Comparison of ENCODE assay signal across 15 mouse cellular contexts in genomic region chr2:93286321-93286720, GRCm38 (mm10). TPM values are rescaled to one million over a fixed set of nuclear protein-coding genes. Genes with fewer than 3 reads are reported as not detected.
DNase-seq lines count a peak whose midpoint lies in the region; ATAC-seq and TF ChIP-seq lines count a peak whose summit lies in the region.
"Had no signal": no experiment of that assay in that cellular context is flagged by ENCODE, and none has a peak within 500 bp of the region (broad histone marks: within the 10 kb centered on the region; RNA-seq: fewer than 3 reads in every experiment).

No protein-coding gene starts in this region.

- H3K36me3 ChIP-seq in heart, embryonic 12.5 days: no peaks in the 10 kb centered on the region
- no peaks in the 10 kb centered on the region for H3K36me3 ChIP-seq in forebrain, embryonic 11.5 days (ENCODE audit: control insufficient read depth, insufficient read depth, low read length)
- no peaks in the 10 kb centered on the region for H3K36me3 ChIP-seq in hindbrain, embryonic 16.5 days (ENCODE audit: control insufficient read depth, insufficient read depth, low read length)
- H3K36me3 ChIP-seq in midbrain, postnatal 0 days (ENCODE audit: insufficient read depth, low read length): no peaks in the 10 kb centered on the region
- H3K36me3 ChIP-seq: G1E; heart, embryonic 15.5 days; liver, embryonic 12.5 days had no signal

- H3K27me3 ChIP-seq in heart, embryonic 12.5 days (replicated peaks): no peaks in the 10 kb centered on the region
- no peaks in the 10 kb centered on the region for H3K27me3 ChIP-seq in forebrain, embryonic 11.5 days (ENCODE audit: control insufficient read depth, insufficient read depth, low read length)
- no peaks in the 10 kb centered on the region for H3K27me3 ChIP-seq in hindbrain, embryonic 16.5 days (replicated peaks; ENCODE audit: control insufficient read depth, insufficient read depth, low read length)
- H3K27me3 ChIP-seq in midbrain, postnatal 0 days (ENCODE audit: insufficient read depth, low read length): no peaks in the 10 kb centered on the region
- H3K27me3 ChIP-seq: heart, embryonic 15.5 days; liver, embryonic 12.5 days had no signal

- DNase-seq in heart, postnatal 36 days: no peak
- DNase-seq in forebrain, embryonic 11.5 days (ENCODE audit: low spot score): no peak
- DNase-seq in midbrain, postnatal 0 days (ENCODE audit: low spot score): no peak
- DNase-seq in urinary bladder, postnatal 4 days (ENCODE audit: low spot score in 2 of 2): no peak
- DNase-seq in spleen, adult 12 weeks (ENCODE audit: low spot score): no peak
- no peak for DNase-seq in gastrocnemius, postnatal 36 days
- DNase-seq: kidney, postnatal 10 days; right cerebral cortex, postnatal 14 days had no signal

- H3K4me1 ChIP-seq in heart, embryonic 12.5 days (replicated peaks): peaks cover 93% of the 10 kb centered on the region
- H3K4me1 ChIP-seq in forebrain, embryonic 11.5 days (replicated peaks; ENCODE audit: control insufficient read depth, insufficient read depth, low read length): peaks cover 68% of the 10 kb centered on the region
- peaks cover 51% of the 10 kb centered on the region for H3K4me1 ChIP-seq in hindbrain, embryonic 16.5 days (ENCODE audit: control insufficient read depth, insufficient read depth, low read depth, low read length)
- peaks cover 28% of the 10 kb centered on the region for H3K4me1 ChIP-seq in midbrain, postnatal 0 days (ENCODE audit: insufficient read depth, low read length)

- intact Hi-C loops in heart, postnatal 36 days (cut with DNase I): no loop called here
- intact Hi-C loops in gastrocnemius, postnatal 36 days (cut with DNase I): no loop called here

- H3K9me3 ChIP-seq in heart, embryonic 12.5 days (replicated peaks): no peaks in the 10 kb centered on the region
- no peaks in the 10 kb centered on the region for H3K9me3 ChIP-seq in forebrain, embryonic 11.5 days (ENCODE audit: control insufficient read depth, low read length)
- H3K9me3 ChIP-seq in hindbrain, embryonic 16.5 days (ENCODE audit: control insufficient read depth, low read length): no peaks in the 10 kb centered on the region
- no peaks in the 10 kb centered on the region for H3K9me3 ChIP-seq in midbrain, postnatal 0 days (ENCODE audit: low read length)
- H3K9me3 ChIP-seq: G1E; heart, embryonic 15.5 days; liver, embryonic 12.5 days had no signal

- peak overlapping the region; percentile 35 for H3K27ac ChIP-seq in heart, embryonic 12.5 days (ENCODE audit: poor library complexity, severe bottlenecking)
- peak overlapping the region; percentile 63 for H3K27ac ChIP-seq in forebrain, embryonic 11.5 days (ENCODE audit: low read depth, low read length)
- peak overlapping the region; percentile 70 for H3K27ac ChIP-seq in hindbrain, embryonic 16.5 days (ENCODE audit: low read depth, low read length)
- peak overlapping the region; percentile 82 for H3K27ac ChIP-seq in midbrain, postnatal 0 days (ENCODE audit: low read depth, low read length)
- H3K27ac ChIP-seq: heart, embryonic 15.5 days; left cerebral cortex, adult 2 months; liver, embryonic 12.5 days had no signal

- no peak overlapping the region for H3K4me2 ChIP-seq in heart, embryonic 12.5 days
- H3K4me2 ChIP-seq in forebrain, embryonic 11.5 days (ENCODE audit: low read depth, low read length, severe bottlenecking): no peak overlapping the region
- no peak overlapping the region for H3K4me2 ChIP-seq in hindbrain, embryonic 16.5 days (ENCODE audit: low read length)
- H3K4me2 ChIP-seq in midbrain, postnatal 0 days (ENCODE audit: low read depth, low read length, poor library complexity, severe bottlenecking): no peak overlapping the region
- H3K4me2 ChIP-seq: heart, embryonic 15.5 days; liver, embryonic 12.5 days had no signal

- no peak overlapping the region for H3K4me3 ChIP-seq in heart, embryonic 12.5 days
- no peak overlapping the region for H3K4me3 ChIP-seq in forebrain, embryonic 11.5 days (ENCODE audit: low read depth, low read length)
- no peak overlapping the region for H3K4me3 ChIP-seq in hindbrain, embryonic 16.5 days (ENCODE audit: low read length)
- H3K4me3 ChIP-seq in midbrain, postnatal 0 days (ENCODE audit: low read depth, low read length): no peak overlapping the region
- H3K4me3 ChIP-seq: heart, embryonic 15.5 days; left cerebral cortex, adult 2 months; liver, embryonic 12.5 days; myocyte had no signal

- WGBS in heart, embryonic 12.5 days: 28% methylated on average over 2 of the region's 2 CpGs
- WGBS in forebrain, embryonic 11.5 days: 29% methylated on average over 1 of the region's 2 CpGs
- WGBS in hindbrain, embryonic 16.5 days: 62% methylated on average over 1 of the region's 2 CpGs
- 20% methylated on average over 2 of the region's 2 CpGs for WGBS in midbrain, postnatal 0 days

- TF ChIP-seq CTCF in midbrain, postnatal 0 days (IDR thresholded peaks at IDR 0.05): no peak

- 0 out of 2 replicates have a peak overlapping the region, but pooled peaks have one; percentile 21 for H3K9ac ChIP-seq in heart, embryonic 12.5 days
- peak overlapping the region; percentile 12; the same call in 1 of the 2 replicates for H3K9ac ChIP-seq in forebrain, embryonic 11.5 days (ENCODE audit: low read length)
- peak overlapping the region; percentile 46 for H3K9ac ChIP-seq in hindbrain, embryonic 16.5 days (ENCODE audit: low read depth, low read length)
- no peak overlapping the region for H3K9ac ChIP-seq in midbrain, postnatal 0 days (replicated peaks; ENCODE audit: low read length, poor library complexity, severe bottlenecking)
- H3K9ac ChIP-seq: heart, embryonic 15.5 days; liver, embryonic 12.5 days had no signal

- no peak for ATAC-seq in heart, embryonic 12.5 days (ENCODE audit: insufficient number of reproducible peaks, low FRiP score)
- no peak for ATAC-seq in forebrain, embryonic 11.5 days (replicated peaks; ENCODE audit: low FRiP score)
- ATAC-seq in hindbrain, embryonic 16.5 days: peak; percentile 4; the same call in 1 of the 2 replicates
- peak; percentile 32 for ATAC-seq in midbrain, postnatal 0 days (ENCODE audit: low FRiP score)
- ATAC-seq: liver, embryonic 12.5 days had no signal

RNA-seq across cellular contexts. Expression of gene Tspan18, which starts 48.0 kb away (rescaled TPM):
- polyA plus RNA-seq in heart, embryonic 12.5 days (2016; fragmentation: Nextera tagmentation; extraction: Ambion mirVana): 58.5 and 63.8 TPM in 2 replicates
- 10 to 100 TPM; 12.4 to 16.2 TPM for total RNA-seq in heart, postnatal 36 days (2021)
- 54.1 and 56.4 TPM in 2 replicates for polyA plus RNA-seq in forebrain, embryonic 11.5 days (2014; fragmentation: Nextera tagmentation; extraction: Ambion mirVana)
- polyA plus RNA-seq in hindbrain, embryonic 16.5 days (2015; fragmentation: Nextera tagmentation; extraction: Ambion mirVana): 15.7 and 24.2 TPM in 2 replicates
- 19.8 and 21.5 TPM in 2 replicates for total RNA-seq in midbrain, postnatal 0 days (2014; rRNA removed)
- 13.2 and 16.5 TPM in 2 replicates for polyA plus RNA-seq in midbrain, postnatal 0 days (2015; fragmentation: Nextera tagmentation; extraction: Ambion mirVana)
- 1 to 10 TPM; 1.3 to 2.5 TPM for total RNA-seq in gastrocnemius, postnatal 36 days (2021)

Comparison
In these comparisons a context has a peak if more than half of its experiments do, and no peak if none do; other contexts are left out.
1. ATAC-seq: peak in hindbrain, embryonic 16.5 days (single experiment) and midbrain, postnatal 0 days (single experiment); none in heart, embryonic 12.5 days (single experiment) and forebrain, embryonic 11.5 days (single experiment).
2. Peak in every context shown above with its lines, with median percentiles within 50 percentile points of each other: H3K27ac ChIP-seq.